Mouse (Mus musculus): Measurements from ENCODE around the gene Incenp. TPM values are rescaled to one million over a fixed set of nuclear protein-coding genes. Genes with fewer than 3 reads are reported as not detected.
"Not testable (repeated sequence)": the region's sequence is repeated elsewhere in the genome, so short reads cannot be mapped to it uniquely, and the experiment has no call there.

The Incenp gene
- total and polyA plus RNA-seq, 3 experiments, result 91.0 to 216 TPM; not detected in 1

- H3K9ac ChIP-seq (ENCODE audit: control insufficient read depth, low read depth, low read length, poor library complexity, severe bottlenecking), result no peak within 1 kb of the TSS
- H3K4me1 ChIP-seq (ENCODE audit: control insufficient read depth in 1 of 2, insufficient read depth in 2 of 2, low read length in 2 of 2), result no peaks in the 10 kb centered on the region
- no peaks in the 10 kb centered on the region; a peak in 1 of 4 replicates for H3K27me3 ChIP-seq (ENCODE audit: control insufficient read depth in 1 of 2, insufficient read depth in 2 of 2, low read length in 2 of 2)
- H3K9me3 ChIP-seq (replicated peaks; ENCODE audit: insufficient read depth, low read length), result no peaks in the 10 kb centered on the region
- no peaks in the 10 kb centered on the region for H3K79me2 ChIP-seq (ENCODE audit: control insufficient read depth, insufficient read depth, low read length, poor library complexity)
- no peak within 1 kb of the TSS for H3K27ac ChIP-seq (ENCODE audit: control insufficient read depth, low read depth, low read length)
- no peak within 1 kb of the TSS for H3K4me3 ChIP-seq (ENCODE audit: control insufficient read depth in 1 of 2, insufficient read depth in 1 of 2, low read depth in 2 of 2, low read length in 2 of 2)
- H3K36me3 ChIP-seq (ENCODE audit: control insufficient read depth in 1 of 2, insufficient read depth in 2 of 2, low read length in 2 of 2), result no peaks in the 10 kb centered on the region
- DNase-seq (ENCODE audit: low read depth, low spot score), result no peak
- TF ChIP-seq BHLHE40 (IDR thresholded peaks at IDR 0.05; ENCODE audit: borderline replicate concordance, low read depth, low read length) (no peak), TBP (IDR thresholded peaks at IDR 0.05; ENCODE audit: low read depth, low read length) (no peak), CTCF (IDR thresholded peaks at IDR 0.05 in 2 of 3, conservative IDR thresholded peaks at IDR 0.05 in 1 of 3; ENCODE audit: control insufficient read depth in 1 of 3, insufficient read depth in 1 of 3, low read depth in 2 of 3, low read length in 3 of 3, poor library complexity in 1 of 3, severe bottlenecking in 1 of 3) (no peak), RCOR1 (IDR thresholded peaks at IDR 0.05; ENCODE audit: low read depth, low read length) (no peak), TAL1 (IDR thresholded peaks at IDR 0.05; ENCODE audit: low read length) (no peak), GATA1 (IDR thresholded peaks at IDR 0.05; ENCODE audit: low read depth, low read length) (no peak)
These were observed 52.1 kb downstream of the Incenp start, which contains the start of gene Scgb2a2 for GRCm38 (mm10) chr19:9847262-9847661. Gene Scgb2a2 (plus strand): TSS chr19:9847562.

DNA sequence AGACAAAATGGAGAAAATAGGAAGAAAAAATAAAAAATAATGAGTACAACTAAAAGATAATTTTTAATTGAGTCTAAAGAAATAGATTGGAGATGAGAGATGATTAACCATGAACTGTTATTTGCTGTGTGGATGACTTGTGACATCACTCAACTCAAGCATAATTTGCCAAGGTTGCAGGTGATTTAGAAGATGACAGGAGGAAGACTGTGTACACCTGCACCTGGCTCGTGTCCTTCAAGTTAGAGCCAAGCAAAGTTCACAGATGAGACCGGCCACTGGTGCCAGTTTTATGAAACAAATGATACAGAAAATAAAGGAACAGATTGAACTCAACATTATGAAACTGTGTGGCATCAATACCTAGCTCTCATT lies 62.0 kb downstream of the Incenp start:
- H3K79me2 ChIP-seq (ENCODE audit: control insufficient read depth, insufficient read depth, low read length, poor library complexity), result no peaks in the 10 kb centered on the region
- H3K9me3 ChIP-seq (replicated peaks; ENCODE audit: insufficient read depth, low read length), result no peaks in the 10 kb centered on the region
- TF ChIP-seq SMC3 (IDR thresholded peaks at IDR 0.05; ENCODE audit: low read depth, low read length) (no peak), RAD21 (IDR thresholded peaks at IDR 0.05; ENCODE audit: low read depth, low read length) (no peak), TCF12 (IDR thresholded peaks at IDR 0.05; ENCODE audit: low read depth, low read length) (no peak), MAX (IDR thresholded peaks at IDR 0.05; ENCODE audit: low read length) (no peak), MAZ (IDR thresholded peaks at IDR 0.05; ENCODE audit: low read depth, low read length) (no peak), ETS1 (IDR thresholded peaks at IDR 0.05; ENCODE audit: low read depth, low read length) (no peak), MXI1 (IDR thresholded peaks at IDR 0.05; ENCODE audit: low read depth, low read length) (no peak), ZKSCAN1 (IDR thresholded peaks at IDR 0.05; ENCODE audit: low read depth, low read length) (no peak)
- H3K4me1 ChIP-seq (ENCODE audit: control insufficient read depth in 1 of 2, insufficient read depth in 2 of 2, low read length in 2 of 2), result no peaks in the 10 kb centered on the region
- peaks cover 1 to 6% of the 10 kb centered on the region in 2 experiments; a peak in 3 of 4 replicates for H3K27me3 ChIP-seq (ENCODE audit: control insufficient read depth in 1 of 2, insufficient read depth in 2 of 2, low read length in 2 of 2)
- no peak overlapping the region for H3K4me3 ChIP-seq (ENCODE audit: control insufficient read depth in 1 of 2, insufficient read depth in 1 of 2, low read depth in 2 of 2, low read length in 2 of 2)
- H3K27ac ChIP-seq (ENCODE audit: control insufficient read depth, low read depth, low read length), result no peak overlapping the region
- no peaks in the 10 kb centered on the region for H3K36me3 ChIP-seq (ENCODE audit: control insufficient read depth in 1 of 2, insufficient read depth in 2 of 2, low read length in 2 of 2)
- DNase-seq (ENCODE audit: low read depth, low spot score), result no peak
- H3K9ac ChIP-seq (ENCODE audit: control insufficient read depth, low read depth, low read length, poor library complexity, severe bottlenecking), result no peak overlapping the region

DNA sequence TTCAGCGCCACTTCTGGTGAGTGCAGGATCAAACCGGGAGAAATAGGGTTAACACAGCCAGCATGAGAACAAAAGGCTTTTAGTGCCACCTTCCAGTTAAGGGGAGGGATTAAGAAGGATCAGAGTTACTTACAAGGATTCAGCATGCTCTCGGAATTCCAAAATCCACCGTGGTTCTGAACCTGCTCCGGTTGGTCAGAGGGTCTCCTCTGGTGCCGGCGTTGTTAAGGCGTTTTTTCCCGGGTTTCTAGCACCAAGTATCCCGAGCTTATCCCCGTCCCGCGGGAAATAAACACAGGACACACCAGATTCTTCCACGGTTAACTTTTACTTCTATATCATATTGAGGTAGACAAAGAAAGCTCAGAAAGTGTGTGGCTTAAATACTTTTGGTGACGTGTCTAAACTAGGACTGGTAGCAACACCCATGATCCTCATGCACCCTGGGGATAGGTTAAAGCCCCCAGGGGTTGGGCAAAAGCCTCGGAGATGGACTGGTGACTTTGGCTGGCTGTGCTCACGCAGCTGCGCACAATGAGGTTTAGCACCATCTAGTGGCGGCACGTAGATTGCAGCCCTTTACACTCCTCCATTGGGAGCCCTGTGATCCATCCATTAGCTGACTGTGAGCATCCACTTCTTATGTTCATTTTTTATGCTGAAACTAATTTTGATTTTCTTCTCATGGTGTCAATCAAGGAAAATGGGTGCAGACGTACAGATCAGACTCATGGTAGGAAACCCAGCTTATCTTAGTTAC lies 62.6 kb downstream of the Incenp start:
- DNase-seq (ENCODE audit: low read depth, low spot score), result peak; percentile 12
- H3K4me1 ChIP-seq (ENCODE audit: control insufficient read depth in 1 of 2, insufficient read depth in 2 of 2, low read length in 2 of 2); H3K27me3 ChIP-seq (ENCODE audit: control insufficient read depth in 1 of 2, insufficient read depth in 2 of 2, low read length in 2 of 2); H3K27ac ChIP-seq (ENCODE audit: control insufficient read depth, low read depth, low read length); H3K9me3 ChIP-seq (replicated peaks; ENCODE audit: insufficient read depth, low read length); H3K79me2 ChIP-seq (ENCODE audit: control insufficient read depth, insufficient read depth, low read length, poor library complexity); H3K36me3 ChIP-seq (ENCODE audit: control insufficient read depth in 1 of 2, insufficient read depth in 2 of 2, low read length in 2 of 2): not testable (repeated sequence)
- TF ChIP-seq CTCF (IDR thresholded peaks at IDR 0.05 in 2 of 3, conservative IDR thresholded peaks at IDR 0.05 in 1 of 3; ENCODE audit: control insufficient read depth in 1 of 3, insufficient read depth in 1 of 3, low read depth in 2 of 3, low read length in 3 of 3, poor library complexity in 1 of 3, severe bottlenecking in 1 of 3), result peak in 2 of 3 experiments; percentile 24 to 47; a peak in 4 of 6 replicates
- peak overlapping the region; percentile 42 to 54; a peak in 3 of 4 replicates for H3K4me3 ChIP-seq (ENCODE audit: control insufficient read depth in 1 of 2, insufficient read depth in 1 of 2, low read depth in 2 of 2, low read length in 2 of 2)
- peak overlapping the region; percentile 45; the same call in 1 of the 2 replicates for H3K9ac ChIP-seq (ENCODE audit: control insufficient read depth, low read depth, low read length, poor library complexity, severe bottlenecking)

Other genes starting within 250 kb of the Incenp start
- gene Scgb2a2, start 52.0 kb downstream of the Incenp start, total RNA-seq (2012; rRNA removed), result not detected in 2 replicates
- gene Scgb2a2, start 52.0 kb downstream of the Incenp start, polyA plus RNA-seq (2012; ENCODE audit: insufficient read depth in 1 of 2, insufficient read length in 2 of 2, low read depth in 1 of 2, low replicate concordance in 2 of 2, missing spikeins in 1 of 2), result not detected
- gene Fth1, start 81.0 kb upstream of the Incenp start, total RNA-seq (2012; rRNA removed), result 444 and 518 TPM in 2 replicates
- gene Fth1, start 81.0 kb upstream of the Incenp start, polyA plus RNA-seq (2012; ENCODE audit: insufficient read depth in 1 of 2, insufficient read length in 2 of 2, low read depth in 1 of 2, low replicate concordance in 2 of 2, missing spikeins in 1 of 2), result 1,000 to 10,000 TPM; 2,118 to 2,175 TPM
- not detected in 2 replicates for gene Best1, start 102.1 kb upstream of the Incenp start, total RNA-seq (2012; rRNA removed)
- under 1 TPM in 1 of 2 experiments, not detected in 1; 0.08 TPM for gene Best1, start 102.1 kb upstream of the Incenp start, polyA plus RNA-seq (2012; ENCODE audit: insufficient read depth in 1 of 2, insufficient read length in 2 of 2, low read depth in 1 of 2, low replicate concordance in 2 of 2, missing spikeins in 1 of 2)
- 0.52 and 1.0 TPM in 2 replicates for gene Rab3il1, start 102.1 kb upstream of the Incenp start, total RNA-seq (2012; rRNA removed)
- gene Rab3il1, start 102.1 kb upstream of the Incenp start, polyA plus RNA-seq (2012; ENCODE audit: insufficient read depth in 1 of 2, insufficient read length in 2 of 2, low read depth in 1 of 2, low replicate concordance in 2 of 2, missing spikeins in 1 of 2), result 1 to 10 TPM in 1 of 2 experiments, not detected in 1; 1.4 TPM
- gene Fads3, start 142.0 kb upstream of the Incenp start, total RNA-seq (2012; rRNA removed), result 1.4 and 2.3 TPM in 2 replicates
- 10 to 100 TPM in 1 of 2 experiments, not detected in 1; 11.2 TPM for gene Fads3, start 142.0 kb upstream of the Incenp start, polyA plus RNA-seq (2012; ENCODE audit: insufficient read depth in 1 of 2, insufficient read length in 2 of 2, low read depth in 1 of 2, low replicate concordance in 2 of 2, missing spikeins in 1 of 2)
- 55.2 and 64.0 TPM in 2 replicates for gene Fads2, start 202.2 kb upstream of the Incenp start, total RNA-seq (2012; rRNA removed)
- 100 to 1,000 TPM in 1 of 2 experiments, not detected in 1; 119 TPM for gene Fads2, start 202.2 kb upstream of the Incenp start, polyA plus RNA-seq (2012; ENCODE audit: insufficient read depth in 1 of 2, insufficient read length in 2 of 2, low read depth in 1 of 2, low replicate concordance in 2 of 2, missing spikeins in 1 of 2)